Mouse (Mus musculus) cerebellum, adult 9-11 months (tissue): ENCODE results near the gene Gm10663.

Experiments
- DNase-seq: peaks from one replicate; pipeline ENCODE4 v3.0.0; 2022

Gm10663 gene

DNA sequence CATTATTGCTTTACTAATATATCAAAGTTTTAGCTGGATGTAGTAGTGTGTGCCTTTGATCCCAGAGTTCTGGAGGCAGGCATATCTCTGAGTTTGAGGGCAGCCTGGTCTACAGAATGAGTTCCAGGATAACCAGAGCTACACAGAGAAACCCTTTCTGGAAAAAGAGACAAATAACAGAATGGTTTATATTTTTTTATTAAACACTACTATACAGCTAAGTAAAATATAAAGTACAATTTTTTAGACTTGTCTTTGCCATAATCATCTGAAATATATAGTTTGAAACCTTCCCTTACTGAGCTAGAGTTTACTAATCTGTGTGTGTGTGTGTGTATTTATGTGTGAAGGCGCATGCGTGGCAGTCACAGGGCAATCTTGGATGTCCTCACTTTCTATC is at the start of gene Gm10663:
Gm10663 (plus strand) TSS at position 301 of the 400 bp plus-strand sequence.
- no peak for DNase-seq

DNA sequence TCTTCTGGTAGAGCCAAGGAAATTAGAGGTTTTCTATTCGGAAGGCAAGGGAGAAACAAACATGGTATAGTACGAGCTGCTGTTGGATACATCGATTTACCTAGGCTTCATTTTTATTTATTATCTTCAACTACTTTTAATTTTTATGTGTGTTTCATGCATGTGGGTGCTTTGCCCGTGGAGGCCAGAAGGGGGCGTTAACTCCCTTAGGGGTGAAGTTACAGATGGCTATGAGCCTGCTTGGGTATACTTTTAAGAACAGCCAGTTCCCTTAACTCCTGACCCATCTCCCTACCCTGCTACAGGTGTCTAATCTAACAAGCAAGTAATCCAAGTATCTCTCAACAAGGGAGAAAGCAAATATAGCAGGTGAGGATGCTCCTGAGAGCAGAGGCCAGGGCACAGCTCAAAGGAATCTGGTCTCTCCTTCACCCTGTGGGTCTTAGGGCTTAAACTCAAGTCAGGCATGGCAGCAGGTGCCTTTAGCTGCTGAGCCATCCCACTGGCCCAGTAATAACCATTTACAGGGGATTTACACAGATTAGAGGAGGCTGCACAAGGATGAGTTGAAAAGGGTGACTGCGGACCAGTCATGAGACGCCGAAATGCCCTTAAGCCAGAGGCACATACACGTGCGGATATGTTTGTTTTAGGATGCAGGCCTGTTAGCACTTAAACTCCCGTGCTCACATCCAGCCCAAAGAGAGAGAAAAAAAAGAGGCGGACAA is 45.7 kb upstream of the Gm10663 start:
- no peak for DNase-seq

DNA sequence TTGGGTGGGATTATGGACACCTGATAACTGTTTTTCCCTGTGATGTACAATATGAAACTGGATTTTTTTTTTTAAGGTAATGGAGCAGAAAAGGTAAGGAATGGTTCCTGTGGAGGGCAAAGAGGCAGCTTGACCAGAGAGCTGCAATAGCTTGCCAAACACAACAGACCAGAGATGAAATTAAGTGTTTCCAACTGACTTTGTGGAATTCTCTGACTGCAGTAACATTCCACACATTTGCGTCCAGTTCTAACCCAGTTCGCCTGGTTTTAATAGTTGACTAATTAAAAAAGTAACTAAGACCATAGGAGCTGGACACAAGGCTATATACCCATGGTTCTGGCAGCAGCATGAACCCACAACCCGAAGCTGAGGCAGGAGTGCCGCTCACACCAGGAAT is 45.1 kb upstream of the Gm10663 start:
- no peak for DNase-seq

DNA sequence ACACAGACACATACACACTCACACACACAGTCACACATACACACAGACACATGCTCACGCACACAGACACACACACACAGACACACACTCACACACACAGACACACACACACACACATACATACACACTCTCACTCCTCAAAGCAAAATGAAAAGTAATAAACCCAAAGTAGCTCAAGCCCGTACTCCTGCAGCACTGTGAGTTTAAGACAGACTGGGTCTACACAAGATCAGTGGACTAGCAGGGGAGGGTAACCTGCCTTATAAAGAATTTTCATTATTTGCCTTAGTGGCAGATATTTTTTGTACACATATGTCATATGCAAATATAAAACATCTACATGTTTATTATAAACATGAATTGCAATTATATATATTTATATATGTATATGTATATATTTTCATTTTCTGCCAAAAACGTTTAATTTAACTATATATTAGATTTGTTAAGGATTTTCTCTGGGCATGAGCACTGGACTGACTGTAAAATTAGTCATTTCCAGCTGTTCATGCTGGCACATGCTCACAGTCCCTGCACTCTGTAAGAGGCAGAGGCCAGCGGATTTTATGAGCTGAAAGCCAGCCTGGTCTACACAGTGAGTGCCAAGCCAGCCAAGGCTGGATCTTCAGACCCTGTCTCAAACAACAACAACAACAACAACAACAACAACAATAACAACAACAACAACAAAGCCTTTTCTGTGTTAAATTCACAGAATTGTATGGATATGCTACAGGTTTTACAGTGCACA is 43.9 kb upstream of the Gm10663 start:
- no peak for DNase-seq

- no peak for DNase-seq
These were observed 42.7 kb upstream of the Gm10663 start for GRCm38 (mm10) chr8:65032107-65032506.

GRCm38 (mm10) chr8:65033056-65033455 is 41.8 kb upstream of the Gm10663 start:
- no peak for DNase-seq

DNA sequence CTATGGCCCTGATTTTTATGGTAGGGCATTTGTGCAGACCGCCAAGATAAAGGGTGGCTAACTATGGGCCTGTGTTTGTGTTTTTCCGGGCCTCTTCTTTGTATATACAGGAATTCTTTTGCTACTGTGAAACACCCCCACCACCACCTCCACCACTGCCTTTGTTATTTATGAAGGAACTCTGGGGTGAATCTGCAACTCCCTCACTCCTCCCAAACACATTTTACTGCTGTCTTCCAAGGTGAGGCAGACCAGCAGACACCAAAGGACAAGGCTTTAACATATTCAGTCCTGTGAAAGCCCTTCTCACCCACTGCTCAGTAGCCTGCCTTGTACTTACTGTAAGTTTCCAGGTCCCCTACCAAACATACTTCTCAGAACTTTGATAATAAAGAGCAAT is 40.7 kb upstream of the Gm10663 start:
- DNase-seq: no peak

DNA sequence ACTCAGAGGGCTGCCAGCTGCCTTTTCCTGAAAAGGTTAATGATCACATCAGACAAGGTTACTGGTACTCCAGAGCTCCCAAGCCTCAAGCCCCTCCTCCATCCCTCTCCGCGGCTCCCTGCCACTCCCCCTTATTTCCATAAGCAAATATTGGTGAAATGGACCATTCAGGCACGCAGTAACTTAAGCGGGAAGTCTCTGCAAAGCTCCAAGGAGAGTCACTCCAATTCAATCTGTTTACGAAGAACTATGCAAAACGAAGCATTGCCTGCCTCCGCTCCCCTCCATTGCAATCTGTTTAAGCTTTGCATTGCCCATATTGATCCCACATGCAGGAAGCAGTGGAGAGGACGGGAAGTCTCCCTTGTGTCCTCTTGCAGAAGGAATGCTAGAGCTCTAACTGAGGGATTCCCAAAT is 37.7 kb upstream of the Gm10663 start, which contains the start of gene Apela:
Apela (minus strand) TSS at position 220 of the 417 bp plus-strand sequence.
- no peak for DNase-seq

- DNase-seq: no peak
These were observed 28.3 kb upstream of the Gm10663 start for GRCm38 (mm10) chr8:65046565-65046964.

DNA sequence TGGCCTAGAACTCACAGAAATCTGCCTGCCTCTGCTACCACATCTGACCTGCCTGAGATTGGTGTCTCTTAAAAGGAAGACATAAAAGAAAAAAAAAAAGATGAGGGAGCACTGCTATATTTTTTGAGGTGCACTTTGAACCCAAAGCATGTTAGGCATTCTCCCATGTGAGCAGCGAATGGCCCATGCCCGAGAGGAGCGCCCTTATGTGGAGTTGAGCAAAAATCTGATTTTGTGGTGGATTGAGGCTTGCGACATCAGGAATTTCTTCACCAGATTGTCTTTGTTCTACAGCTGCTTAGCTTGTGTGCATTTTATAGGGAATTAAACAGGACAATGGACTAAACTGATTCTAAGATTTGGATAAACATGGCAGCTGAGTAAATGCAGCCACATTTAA is 27.6 kb upstream of the Gm10663 start:
- no peak for DNase-seq

- no peak for DNase-seq
These were observed 27.0 kb upstream of the Gm10663 start for GRCm38 (mm10) chr8:65047801-65048200.

DNA sequence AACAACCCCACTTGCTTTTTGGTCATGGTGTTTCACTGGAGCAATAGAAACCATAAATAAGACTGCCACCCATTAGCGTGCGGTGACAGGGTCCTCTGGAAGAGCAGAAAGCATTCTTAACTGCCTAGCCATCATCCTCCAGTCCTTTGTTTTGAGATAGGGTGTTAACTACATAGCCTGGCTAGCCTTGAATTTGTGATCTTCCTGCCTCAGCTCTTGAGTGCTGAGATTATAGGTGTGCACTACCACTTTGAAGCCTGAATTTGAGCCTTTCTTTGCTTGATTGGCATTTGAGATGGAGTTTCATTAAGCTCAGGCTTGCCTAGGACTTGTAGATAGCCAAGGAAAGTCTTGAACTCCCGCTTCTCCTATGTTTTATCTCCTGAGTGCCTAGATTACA is 21.3 kb upstream of the Gm10663 start:
- DNase-seq: no peak

GRCm38 (mm10) chr8:65053968-65054367 is 20.9 kb upstream of the Gm10663 start:
- DNase-seq: no peak

- DNase-seq: no peak
These were observed 18.1 kb upstream of the Gm10663 start for GRCm38 (mm10) chr8:65056722-65057121.

DNA sequence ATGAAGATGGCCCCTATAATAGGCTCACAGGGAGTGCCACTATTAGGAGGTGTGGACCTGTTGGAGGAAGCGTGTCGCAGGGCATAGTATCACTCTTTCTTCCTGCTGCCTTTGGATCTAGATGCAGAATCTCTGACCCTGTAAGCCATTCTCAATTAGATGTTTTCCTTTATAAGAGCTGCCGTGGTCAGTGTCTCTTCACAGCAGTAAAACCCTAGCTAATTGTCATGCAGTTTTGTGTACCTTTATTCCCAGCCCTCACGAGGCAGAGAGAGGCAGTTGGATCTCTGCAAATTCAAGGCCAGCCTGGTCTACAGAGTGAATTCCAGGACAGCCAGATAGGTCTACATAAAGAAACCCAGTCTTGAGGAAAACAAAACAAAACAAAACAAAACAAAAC is 12.6 kb upstream of the Gm10663 start:
- DNase-seq: no peak

DNA sequence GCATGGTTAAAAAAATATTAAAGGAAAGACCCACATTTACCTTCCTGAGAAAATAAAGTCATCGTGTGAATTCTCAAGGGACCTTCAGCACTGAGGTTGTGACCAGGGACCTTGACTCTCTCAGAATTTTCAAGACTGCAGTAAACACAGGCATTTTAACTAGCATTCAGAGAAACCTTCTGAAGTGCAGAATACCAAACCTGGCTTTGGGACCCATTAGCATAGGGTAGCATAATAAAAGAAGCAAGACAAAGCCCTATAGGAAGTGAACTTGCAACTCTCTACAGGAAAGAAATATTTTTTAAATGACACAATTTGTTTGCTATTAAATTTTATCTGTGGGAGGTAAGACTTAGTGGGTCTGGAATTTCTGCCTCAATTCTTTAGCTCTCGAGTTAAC is 10.8 kb upstream of the Gm10663 start:
- no peak for DNase-seq

DNA sequence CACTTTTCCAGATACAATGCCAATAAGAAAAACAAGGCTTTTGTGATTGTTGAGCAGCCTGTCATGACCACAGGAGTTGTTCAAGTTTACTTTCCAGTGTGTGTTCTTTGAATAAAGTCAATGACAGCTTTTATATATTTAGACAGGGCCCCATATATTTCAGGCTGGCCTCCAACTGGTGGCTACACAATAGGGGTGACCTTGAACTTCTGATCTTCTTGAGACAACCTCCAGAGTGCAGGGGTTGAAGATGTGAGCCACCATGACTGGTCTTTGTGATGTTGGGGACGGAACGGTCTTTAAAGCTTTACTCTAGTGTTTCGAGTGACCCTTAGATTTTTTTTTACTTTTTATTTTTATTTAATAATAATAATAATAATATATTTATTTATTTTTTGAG is 9.2 kb upstream of the Gm10663 start:
- DNase-seq: no peak

- no peak for DNase-seq
These were observed 7.8 kb upstream of the Gm10663 start for GRCm38 (mm10) chr8:65067031-65067430.

DNA sequence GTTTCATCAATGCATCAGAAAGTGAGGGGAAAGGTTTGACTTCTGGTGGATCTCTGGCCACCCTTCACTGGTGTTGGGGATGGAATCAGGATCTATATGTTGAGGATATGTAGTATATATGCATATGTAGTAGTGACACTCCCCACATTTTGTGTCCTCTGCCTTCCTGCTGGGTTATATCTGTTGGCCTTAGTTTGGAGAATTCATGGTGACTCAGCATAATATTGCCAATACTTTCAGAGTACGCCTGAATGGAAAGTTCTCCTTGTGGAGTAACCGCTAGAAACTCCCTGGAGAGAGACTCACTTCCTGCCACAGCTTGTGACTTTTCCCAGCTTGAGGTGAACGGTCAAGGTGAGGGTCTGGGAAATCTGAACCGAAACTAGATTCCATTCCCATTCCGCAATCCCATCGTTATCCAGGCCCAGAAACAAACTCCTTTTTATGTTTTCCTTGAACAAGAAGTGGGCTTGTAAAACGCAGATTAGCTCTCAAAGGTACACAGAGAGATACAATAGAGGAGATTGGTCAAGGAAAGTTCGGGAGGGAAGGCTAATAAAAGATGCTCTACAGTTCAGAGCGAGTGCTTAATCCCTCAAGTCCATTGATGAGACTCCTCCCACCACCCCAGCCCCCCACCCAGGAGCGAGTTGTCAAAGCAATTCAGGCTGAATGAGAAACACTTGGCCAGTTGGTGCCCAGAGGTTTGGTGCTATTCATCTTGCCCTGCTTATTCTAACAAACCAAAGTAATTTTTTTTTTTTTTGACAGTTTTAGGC is 7.0 kb upstream of the Gm10663 start:
- DNase-seq: no peak

DNA sequence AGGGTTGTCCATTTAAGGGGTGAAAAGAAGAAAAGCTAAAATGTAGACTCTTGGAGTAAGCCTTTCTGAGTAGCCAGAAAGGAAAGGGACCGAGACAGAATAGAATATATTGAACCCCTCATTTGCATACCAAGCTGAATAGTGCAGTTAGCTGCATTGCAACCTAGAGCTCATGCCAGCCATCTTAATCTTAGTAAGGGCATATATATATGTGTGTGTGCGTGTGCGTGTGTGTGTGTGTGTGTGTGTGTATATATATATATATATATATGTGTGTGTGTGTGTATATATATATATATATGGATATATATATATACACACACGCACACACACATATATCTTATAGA is 6.4 kb upstream of the Gm10663 start:
- DNase-seq: no peak

GRCm38 (mm10) chr8:65070996-65071395 is 3.8 kb upstream of the Gm10663 start:
- no peak for DNase-seq

DNA sequence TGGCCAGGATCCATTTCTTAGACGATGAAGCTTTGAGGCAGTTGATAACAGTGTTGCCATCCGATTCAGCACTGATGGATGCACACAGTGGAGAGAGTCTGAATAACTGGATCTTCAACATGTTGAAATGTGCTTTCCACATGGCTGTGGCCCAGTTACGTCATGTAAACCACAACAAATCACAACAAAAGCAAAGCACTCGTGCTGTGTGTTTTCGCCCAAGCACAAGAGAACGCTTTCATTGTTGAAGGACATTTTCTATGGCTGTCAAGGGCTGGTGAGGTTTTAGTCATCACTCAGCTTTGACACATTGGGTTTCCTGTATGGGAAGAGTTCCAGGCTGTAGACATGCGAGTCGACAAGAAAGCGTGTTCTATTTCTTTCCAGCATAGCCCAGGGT is 5.9 kb downstream of the Gm10663 start:
- DNase-seq: no peak

- no peak for DNase-seq
These were observed 10.8 kb downstream of the Gm10663 start for GRCm38 (mm10) chr8:65085680-65086079.

GRCm38 (mm10) chr8:65087711-65088110 is 12.9 kb downstream of the Gm10663 start:
- no peak for DNase-seq
